Mouse (Mus musculus) ovary, postnatal 10 days (tissue): ENCODE data around the gene Mef2a.

Experiments
- DNase-seq: peaks from one replicate; pipeline ENCODE4 v3.0.0; 2022; ENCODE audit warnings: low spot score

The Mef2a gene

GRCm38 (mm10) chr7:67210004-67210833 lies 162.4 kb downstream of the Mef2a start:
- DNase-seq = no peak

GRCm38 (mm10) chr7:67208317-67208716 lies 164.3 kb downstream of the Mef2a start:
- DNase-seq = no peak

GRCm38 (mm10) chr7:67207701-67208100 lies 165.0 kb downstream of the Mef2a start:
- DNase-seq = no peak

- DNase-seq = no peak
Observed at GRCm38 (mm10) chr7:67206496-67206895, 166.2 kb downstream of the Mef2a start.

GRCm38 (mm10) chr7:67205734-67206425 lies 166.8 kb downstream of the Mef2a start:
- no peak for DNase-seq

- DNase-seq = no peak
Observed at GRCm38 (mm10) chr7:67203625-67204024, 169.0 kb downstream of the Mef2a start.

- DNase-seq = peak; percentile 31
Observed at GRCm38 (mm10) chr7:67199412-67199811, 173.2 kb downstream of the Mef2a start.

- no peak for DNase-seq
Observed at GRCm38 (mm10) chr7:67183786-67184185, 188.9 kb downstream of the Mef2a start.
